Mouse (Mus musculus): ENCODE results near the gene Smg1. TPM values are rescaled to one million over a fixed set of nuclear protein-coding genes. Genes with fewer than 3 reads are reported as not detected.

Gene Smg1
- 36.0 and 43.7 TPM in 2 replicates for polyA plus RNA-seq (2012; rRNA removed)

DNA sequence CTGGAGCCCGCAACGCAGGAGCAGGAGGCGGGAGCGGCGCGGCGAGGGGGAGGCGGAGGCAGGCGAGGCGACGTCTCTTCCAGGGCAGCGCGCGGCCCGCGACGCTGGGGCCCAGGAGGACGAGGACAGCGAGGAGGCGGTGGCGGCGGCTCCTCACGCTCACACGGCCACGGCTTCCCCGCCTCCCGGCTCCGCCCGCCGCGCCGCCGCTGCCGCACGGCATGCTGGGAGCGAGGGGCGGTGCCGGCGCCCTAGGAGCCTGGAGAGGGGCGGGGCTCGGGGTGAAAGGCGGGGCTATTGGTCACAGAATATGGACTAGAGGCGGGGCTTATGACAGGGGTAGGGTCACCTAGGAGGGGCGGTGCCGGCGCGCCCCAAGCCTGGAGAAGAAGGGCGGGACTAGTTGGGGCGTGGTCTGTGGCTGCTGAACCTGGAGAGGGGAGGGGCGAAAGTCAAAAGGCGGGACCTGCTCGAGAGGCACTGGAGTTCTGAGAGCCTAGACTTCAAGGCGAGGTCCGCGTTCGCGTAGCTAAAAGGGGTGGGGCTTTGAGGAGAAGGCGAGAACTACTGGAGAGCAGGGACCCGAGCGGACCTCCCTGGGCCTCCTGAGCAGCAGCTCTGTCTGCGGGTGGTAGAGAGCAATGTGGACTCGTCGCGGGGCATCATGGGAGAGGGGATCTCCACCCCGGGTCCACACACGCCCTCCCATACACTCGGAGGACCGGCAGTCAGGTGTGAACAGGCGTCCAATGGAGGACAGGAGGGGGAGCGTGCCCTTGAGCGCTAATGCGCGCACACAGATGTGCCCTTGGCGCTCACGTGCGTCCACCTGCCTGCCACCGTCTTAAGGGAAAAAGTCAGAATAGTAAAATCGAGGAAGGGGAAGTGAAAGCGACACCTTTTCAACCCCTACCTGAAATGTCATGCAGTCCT lies at the start of gene Smg1:
Gene Smg1, minus strand, starts transcription at position 218 of the 933 bp plus-strand sequence.
- Histone ChIP-seq H3K27me3 (ENCODE audit: control insufficient read depth, insufficient read depth, low read length) (no peaks in the 10 kb centered on the region), H3K4me3 (ENCODE audit: control insufficient read depth, low read depth, low read length) (peak within 1 kb of the TSS; percentile 96), H3K36me3 (ENCODE audit: control insufficient read depth, insufficient read depth, low read length) (no peaks in the 10 kb centered on the region), H3K4me1 (ENCODE audit: control insufficient read depth, insufficient read depth, low read length) (peaks cover 6% of the 10 kb centered on the region), H3K27ac (ENCODE audit: control insufficient read depth, insufficient read depth, low read depth, low read length) (peak within 1 kb of the TSS; percentile 90)
- TF ChIP-seq CTCF (IDR thresholded peaks at IDR 0.05; ENCODE audit: control insufficient read depth, insufficient read depth, insufficient replicate concordance, low read depth, low read length) = no peak
- peak; percentile 79 for TF ChIP-seq POLR2A (IDR thresholded peaks at IDR 0.05; ENCODE audit: control insufficient read depth, low read depth, low read length)

- Histone ChIP-seq H3K36me3 (ENCODE audit: control insufficient read depth, insufficient read depth, low read length) (no peaks in the 10 kb centered on the region), H3K4me1 (ENCODE audit: control insufficient read depth, insufficient read depth, low read length) (no peaks in the 10 kb centered on the region), H3K4me3 (ENCODE audit: control insufficient read depth, low read depth, low read length) (no peak overlapping the region), H3K27me3 (ENCODE audit: control insufficient read depth, insufficient read depth, low read length) (no peaks in the 10 kb centered on the region), H3K27ac (ENCODE audit: control insufficient read depth, insufficient read depth, low read depth, low read length) (no peak overlapping the region)
- TF ChIP-seq POLR2A (IDR thresholded peaks at IDR 0.05; ENCODE audit: control insufficient read depth, low read depth, low read length) (no peak), CTCF (IDR thresholded peaks at IDR 0.05; ENCODE audit: control insufficient read depth, insufficient read depth, insufficient replicate concordance, low read depth, low read length) (no peak)
These were observed 39.7 kb upstream of the Smg1 start for GRCm38 (mm10) chr7:118283186-118283585.

DNA sequence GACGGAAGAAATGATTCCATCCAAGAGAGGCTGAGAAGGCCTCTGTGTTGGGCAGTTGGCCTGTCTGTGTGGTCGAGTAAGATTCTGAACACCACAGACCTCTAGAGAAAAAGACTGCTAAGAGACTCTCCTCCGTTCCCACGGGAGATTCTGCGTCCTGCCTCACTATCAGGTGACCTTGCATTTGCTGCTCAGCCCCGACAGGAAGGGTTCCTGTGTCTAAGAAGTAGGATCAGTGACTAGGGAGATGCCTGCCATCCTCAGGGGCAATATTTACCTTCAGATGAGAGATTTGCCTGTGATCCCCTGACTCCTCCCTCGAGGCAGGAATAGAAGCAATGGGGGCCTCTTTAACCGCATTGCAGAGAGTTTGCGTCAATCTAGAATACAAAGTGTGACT lies 39.1 kb upstream of the Smg1 start:
- Histone ChIP-seq H3K27ac (ENCODE audit: control insufficient read depth, insufficient read depth, low read depth, low read length) (no peak overlapping the region), H3K27me3 (ENCODE audit: control insufficient read depth, insufficient read depth, low read length) (no peaks in the 10 kb centered on the region), H3K4me3 (ENCODE audit: control insufficient read depth, low read depth, low read length) (no peak overlapping the region), H3K4me1 (ENCODE audit: control insufficient read depth, insufficient read depth, low read length) (peaks cover 3% of the 10 kb centered on the region), H3K36me3 (ENCODE audit: control insufficient read depth, insufficient read depth, low read length) (no peaks in the 10 kb centered on the region)
- TF ChIP-seq POLR2A (IDR thresholded peaks at IDR 0.05; ENCODE audit: control insufficient read depth, low read depth, low read length) = no peak
- no peak for TF ChIP-seq CTCF (IDR thresholded peaks at IDR 0.05; ENCODE audit: control insufficient read depth, insufficient read depth, insufficient replicate concordance, low read depth, low read length)

GRCm38 (mm10) chr7:118279521-118279920 lies 36.1 kb upstream of the Smg1 start:
- no peak overlapping the region for H3K27ac ChIP-seq (ENCODE audit: control insufficient read depth, insufficient read depth, low read depth, low read length)
- TF ChIP-seq CTCF (IDR thresholded peaks at IDR 0.05; ENCODE audit: control insufficient read depth, insufficient read depth, insufficient replicate concordance, low read depth, low read length) (no peak), POLR2A (IDR thresholded peaks at IDR 0.05; ENCODE audit: control insufficient read depth, low read depth, low read length) (no peak)
- peaks cover 3% of the 10 kb centered on the region for H3K4me1 ChIP-seq (ENCODE audit: control insufficient read depth, insufficient read depth, low read length)
- H3K4me3 ChIP-seq (ENCODE audit: control insufficient read depth, low read depth, low read length) = no peak overlapping the region
- H3K27me3 ChIP-seq (ENCODE audit: control insufficient read depth, insufficient read depth, low read length) = no peaks in the 10 kb centered on the region
- H3K36me3 ChIP-seq (ENCODE audit: control insufficient read depth, insufficient read depth, low read length) = no peaks in the 10 kb centered on the region

- Histone ChIP-seq H3K36me3 (ENCODE audit: control insufficient read depth, insufficient read depth, low read length) (no peaks in the 10 kb centered on the region), H3K27ac (ENCODE audit: control insufficient read depth, insufficient read depth, low read depth, low read length) (no peak overlapping the region; the same call in 1 of the 2 replicates), H3K4me3 (ENCODE audit: control insufficient read depth, low read depth, low read length) (no peak overlapping the region), H3K4me1 (ENCODE audit: control insufficient read depth, insufficient read depth, low read length) (peaks cover 3% of the 10 kb centered on the region), H3K27me3 (ENCODE audit: control insufficient read depth, insufficient read depth, low read length) (no peaks in the 10 kb centered on the region)
- TF ChIP-seq POLR2A (IDR thresholded peaks at IDR 0.05; ENCODE audit: control insufficient read depth, low read depth, low read length) (no peak), CTCF (IDR thresholded peaks at IDR 0.05; ENCODE audit: control insufficient read depth, insufficient read depth, insufficient replicate concordance, low read depth, low read length) (no peak)
These were observed 34.0 kb upstream of the Smg1 start for GRCm38 (mm10) chr7:118277335-118277910.

GRCm38 (mm10) chr7:118276684-118277334 lies 33.3 kb upstream of the Smg1 start:
- H3K4me1 ChIP-seq (ENCODE audit: control insufficient read depth, insufficient read depth, low read length) = peaks cover 3% of the 10 kb centered on the region
- H3K4me3 ChIP-seq (ENCODE audit: control insufficient read depth, low read depth, low read length) = no peak overlapping the region
- no peak for TF ChIP-seq CTCF (IDR thresholded peaks at IDR 0.05; ENCODE audit: control insufficient read depth, insufficient read depth, insufficient replicate concordance, low read depth, low read length)
- TF ChIP-seq POLR2A (IDR thresholded peaks at IDR 0.05; ENCODE audit: control insufficient read depth, low read depth, low read length) = no peak
- no peaks in the 10 kb centered on the region for H3K36me3 ChIP-seq (ENCODE audit: control insufficient read depth, insufficient read depth, low read length)
- no peaks in the 10 kb centered on the region for H3K27me3 ChIP-seq (ENCODE audit: control insufficient read depth, insufficient read depth, low read length)
- no peak overlapping the region for H3K27ac ChIP-seq (ENCODE audit: control insufficient read depth, insufficient read depth, low read depth, low read length)

GRCm38 (mm10) chr7:118275265-118275664 lies 31.8 kb upstream of the Smg1 start:
- TF ChIP-seq POLR2A (IDR thresholded peaks at IDR 0.05; ENCODE audit: control insufficient read depth, low read depth, low read length) (no peak), CTCF (IDR thresholded peaks at IDR 0.05; ENCODE audit: control insufficient read depth, insufficient read depth, insufficient replicate concordance, low read depth, low read length) (no peak)
- H3K27ac ChIP-seq (ENCODE audit: control insufficient read depth, insufficient read depth, low read depth, low read length) = no peak overlapping the region
- no peaks in the 10 kb centered on the region for H3K36me3 ChIP-seq (ENCODE audit: control insufficient read depth, insufficient read depth, low read length)
- H3K4me3 ChIP-seq (ENCODE audit: control insufficient read depth, low read depth, low read length) = no peak overlapping the region
- H3K4me1 ChIP-seq (ENCODE audit: control insufficient read depth, insufficient read depth, low read length) = peaks cover 3% of the 10 kb centered on the region
- H3K27me3 ChIP-seq (ENCODE audit: control insufficient read depth, insufficient read depth, low read length) = no peaks in the 10 kb centered on the region

Measured in testis, adult 2 months (tissue).